Mouse (Mus musculus): ENCODE results near the gene Hist1h2bk. TPM values are rescaled to one million over a fixed set of nuclear protein-coding genes. Genes with fewer than 3 reads are reported as not detected.
"Not testable (repeated sequence)": the region's sequence is repeated elsewhere in the genome, so short reads cannot be mapped to it uniquely, and the experiment has no call there.

Gene Hist1h2bk
- total and polyA plus RNA-seq, 3 experiments = 11.8 to 1,693 (median 229) TPM

DNA sequence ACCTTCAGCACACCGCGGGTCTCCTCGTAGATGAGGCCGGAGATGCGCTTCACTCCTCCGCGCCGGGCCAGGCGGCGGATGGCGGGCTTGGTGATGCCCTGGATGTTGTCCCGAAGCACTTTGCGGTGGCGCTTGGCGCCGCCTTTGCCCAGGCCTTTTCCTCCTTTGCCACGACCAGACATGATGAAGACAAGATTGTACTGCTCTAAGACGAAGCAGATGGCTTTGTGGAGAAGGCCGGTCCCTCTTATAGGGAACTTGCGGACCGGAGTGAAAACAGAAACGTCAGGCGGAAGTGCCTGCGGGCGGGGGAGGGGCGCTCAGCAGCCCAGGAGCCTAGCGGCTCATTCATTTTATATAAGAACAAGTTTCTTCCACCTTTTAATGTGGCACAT lies 5.5 kb downstream of the Hist1h2bk start, which contains the start of gene Hist1h4i:
Gene Hist1h4i, minus strand, starts transcription at position 221 of the 395 bp plus-strand sequence.
- peak; percentile 98 for TF ChIP-seq POLR2AphosphoS5 (IDR thresholded peaks at IDR 0.05; ENCODE audit: insufficient replicate concordance, low read depth, low read length)
- Histone ChIP-seq H3K4me1 (ENCODE audit: insufficient read depth, low read depth, low read length) (peaks cover 27% of the 10 kb centered on the region), H3K4me3 (ENCODE audit: low read depth, low read length) (peak within 1 kb of the TSS; percentile 66)
- not testable (repeated sequence) for H3K27me3 ChIP-seq (ENCODE audit: insufficient read depth, low read length); H3K9me3 ChIP-seq (replicated peaks); H3K36me3 ChIP-seq (replicated peaks)
- peak; percentile 47 for DNase-seq (ENCODE audit: low spot score)
- ATAC-seq (ENCODE audit: extremely low read depth, insufficient number of reproducible peaks, low FRiP score, poor library complexity, severe bottlenecking) = peak; percentile 17

DNA sequence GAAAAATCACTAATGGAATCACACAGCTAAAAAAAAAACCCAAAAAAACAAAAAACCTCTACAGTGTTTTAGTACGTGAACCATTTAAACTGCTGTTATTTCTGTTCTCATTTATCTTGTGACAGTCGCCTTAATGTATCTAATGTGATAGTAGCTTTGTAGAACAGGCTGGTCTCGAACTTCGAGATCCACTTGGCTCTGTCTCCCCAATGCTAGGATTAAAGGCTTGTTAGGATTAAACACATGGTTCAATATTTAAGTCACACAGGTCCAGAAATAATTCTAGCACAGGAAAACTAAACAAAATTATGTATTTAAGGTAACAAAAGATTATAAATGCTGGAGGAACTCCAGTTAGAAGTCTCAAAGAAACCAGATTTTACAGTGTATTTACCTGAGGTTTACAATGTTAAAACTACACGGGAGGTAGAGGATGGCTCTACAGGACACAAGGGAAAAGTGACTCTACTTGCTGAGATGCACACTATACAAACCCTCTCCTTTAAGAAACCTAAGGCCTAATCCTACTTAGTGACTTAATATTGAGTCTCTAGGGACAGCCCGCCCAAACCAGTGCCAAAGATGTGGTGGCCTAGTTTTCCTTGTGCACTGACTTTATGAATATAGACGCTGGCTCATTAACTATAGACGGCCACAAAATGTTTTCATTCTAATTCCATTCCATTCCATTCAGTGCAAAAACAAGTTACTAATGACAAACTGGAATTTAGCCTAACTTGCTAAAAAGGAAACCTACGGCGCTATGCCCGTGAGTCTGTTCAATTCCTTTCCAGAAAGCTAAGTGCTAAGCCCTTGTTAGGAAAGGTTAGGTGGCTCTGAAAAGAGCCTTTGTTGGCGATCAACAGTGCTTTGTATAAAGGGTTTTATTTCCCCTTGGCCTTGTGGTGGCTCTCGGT lies 6.2 kb downstream of the Hist1h2bk start:
- Histone ChIP-seq H3K9me3 (replicated peaks) (no peaks in the 10 kb centered on the region), H3K27me3 (ENCODE audit: insufficient read depth, low read length) (no peaks in the 10 kb centered on the region), H3K36me3 (replicated peaks) (no peaks in the 10 kb centered on the region), H3K4me1 (ENCODE audit: insufficient read depth, low read depth, low read length) (peaks cover 22% of the 10 kb centered on the region), H3K4me3 (ENCODE audit: low read depth, low read length) (peak overlapping the region; percentile 60; the same call in 1 of the 2 replicates)
- no peak for TF ChIP-seq TAL1 (conservative IDR thresholded peaks at IDR 0.05; ENCODE audit: low read depth, low read length)
- TF ChIP-seq POLR2AphosphoS5 (IDR thresholded peaks at IDR 0.05; ENCODE audit: insufficient replicate concordance, low read depth, low read length) = peak; percentile 93; the same call in 1 of the 2 replicates
- TF ChIP-seq GATA1 (IDR thresholded peaks at IDR 0.05; ENCODE audit: borderline replicate concordance, low read length) = no peak
- no peak for ATAC-seq (ENCODE audit: extremely low read depth, insufficient number of reproducible peaks, low FRiP score, poor library complexity, severe bottlenecking)
- DNase-seq (ENCODE audit: low spot score) = no peak

- not testable (repeated sequence) for H3K27me3 ChIP-seq (ENCODE audit: insufficient read depth, low read length); H3K36me3 ChIP-seq (replicated peaks); H3K9me3 ChIP-seq (replicated peaks)
- peak; percentile 99 for TF ChIP-seq POLR2AphosphoS5 (IDR thresholded peaks at IDR 0.05; ENCODE audit: insufficient replicate concordance, low read depth, low read length)
- peak; percentile 71 for ATAC-seq (ENCODE audit: extremely low read depth, insufficient number of reproducible peaks, low FRiP score, poor library complexity, severe bottlenecking)
- Histone ChIP-seq H3K4me1 (ENCODE audit: insufficient read depth, low read depth, low read length) (peaks cover 18% of the 10 kb centered on the region), H3K4me3 (ENCODE audit: low read depth, low read length) (peak within 1 kb of the TSS; percentile 60; the same call in 1 of the 2 replicates)
- peak; percentile 81 for DNase-seq (ENCODE audit: low spot score)
Measured at GRCm38 (mm10) chr13:22042568-22043502, 7.2 kb downstream of the Hist1h2bk start, which contains the start of the genes Hist1h2ag and Hist1h2bj. Gene Hist1h2ag, minus strand, starts transcription at chr13:22042944. Gene Hist1h2bj, plus strand, starts transcription at chr13:22043214.

- ATAC-seq (ENCODE audit: extremely low read depth, insufficient number of reproducible peaks, low FRiP score, poor library complexity, severe bottlenecking) (no peak), DNase-seq (ENCODE audit: low spot score) (peak; percentile 17)
- peaks cover 21% of the 10 kb centered on the region for H3K4me1 ChIP-seq (ENCODE audit: insufficient read depth, low read depth, low read length)
- H3K36me3 ChIP-seq (replicated peaks) = no peaks in the 10 kb centered on the region
- no peak for TF ChIP-seq TAL1 (conservative IDR thresholded peaks at IDR 0.05; ENCODE audit: low read depth, low read length)
- TF ChIP-seq POLR2AphosphoS5 (IDR thresholded peaks at IDR 0.05; ENCODE audit: insufficient replicate concordance, low read depth, low read length) = peak; percentile 95; the same call in 1 of the 2 replicates
- peak overlapping the region; percentile 27; the same call in 1 of the 2 replicates for H3K4me3 ChIP-seq (ENCODE audit: low read depth, low read length)
- no peaks in the 10 kb centered on the region for H3K27me3 ChIP-seq (ENCODE audit: insufficient read depth, low read length)
- H3K9me3 ChIP-seq (replicated peaks) = no peaks in the 10 kb centered on the region
Measured at GRCm38 (mm10) chr13:22043503-22044431, 8.1 kb downstream of the Hist1h2bk start.

DNA sequence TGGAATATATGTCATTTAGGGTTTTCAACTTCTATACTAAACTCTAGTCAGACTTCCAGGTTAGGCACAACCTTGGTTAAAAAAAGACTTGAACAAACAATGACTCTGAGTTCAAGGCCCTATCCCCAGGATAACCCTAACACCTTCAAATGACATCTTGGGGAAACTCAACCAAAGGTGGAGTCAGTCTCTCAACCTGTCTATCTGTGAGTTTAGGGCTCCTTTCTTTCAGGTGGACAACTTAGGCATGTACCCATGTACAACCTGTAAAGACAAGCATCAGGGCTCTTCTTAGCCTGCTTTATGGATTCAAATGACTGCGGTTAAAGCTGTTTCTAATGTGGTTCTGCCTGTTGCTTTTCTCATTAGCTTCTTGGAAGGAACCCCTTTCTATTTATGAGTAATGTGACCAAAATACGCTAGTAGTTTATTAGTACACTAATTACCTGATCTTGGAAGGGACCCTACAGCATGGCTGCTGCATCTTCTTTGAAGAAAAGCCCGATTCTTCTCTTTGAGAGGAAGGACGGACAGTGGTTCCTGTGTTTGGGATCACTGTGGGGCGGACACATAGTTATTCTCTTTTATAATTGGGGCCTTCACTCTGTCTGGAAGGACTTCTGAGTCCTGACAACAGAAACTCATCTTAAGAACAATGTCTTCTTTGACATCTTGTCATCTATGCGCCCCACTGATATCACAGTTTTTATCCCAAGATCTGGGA lies 8.9 kb downstream of the Hist1h2bk start:
- no peak for ATAC-seq (ENCODE audit: extremely low read depth, insufficient number of reproducible peaks, low FRiP score, poor library complexity, severe bottlenecking)
- no peak for DNase-seq (ENCODE audit: low spot score)
- Histone ChIP-seq H3K9me3 (replicated peaks) (no peaks in the 10 kb centered on the region), H3K4me1 (ENCODE audit: insufficient read depth, low read depth, low read length) (peaks cover 25% of the 10 kb centered on the region), H3K27me3 (ENCODE audit: insufficient read depth, low read length) (no peaks in the 10 kb centered on the region), H3K4me3 (ENCODE audit: low read depth, low read length) (no peak overlapping the region), H3K36me3 (replicated peaks) (no peaks in the 10 kb centered on the region)
- TF ChIP-seq POLR2AphosphoS5 (IDR thresholded peaks at IDR 0.05; ENCODE audit: insufficient replicate concordance, low read depth, low read length) (peak; percentile 91; the same call in 1 of the 2 replicates), TAL1 (conservative IDR thresholded peaks at IDR 0.05; ENCODE audit: low read depth, low read length) (no peak)
